Mouse (Mus musculus) hindbrain, embryonic 14.5 days (tissue): Measurements from ENCODE around the gene Smarca2. TPM values are rescaled to one million over a fixed set of nuclear protein-coding genes. Genes with fewer than 3 reads are reported as not detected.
"Not testable (repeated sequence)": the region's sequence is repeated elsewhere in the genome, so short reads cannot be mapped to it uniquely, and the experiment has no call there.

Experiments used
- ATAC-seq: fragments of 200-750 bp; cut with Nextera tagmentation; 2 replicates; pipeline ENCODE4 v1.8.0; 2017; ENCODE audit warnings: moderate number of reproducible peaks, mild to moderate bottlenecking, moderate TSS enrichment, moderate library complexity; ENCODE audit not compliant: low FRiP score
- DNase-seq: peaks from one replicate; pipeline ENCODE4 v3.0.0-alpha.2; 2015; ENCODE audit warnings: low spot score
- H3K27ac ChIP-seq: fragments of 300-500 bp; sonication (generic); 2 replicates; pipeline ENCODE4 v1.5.1; 2014; ENCODE audit warnings: mild to moderate bottlenecking, moderate library complexity
- H3K27me3 ChIP-seq: fragments of 300-500 bp; sonication (generic); 2 replicates; pipeline ENCODE4 v1.6.1; 2014; ENCODE audit warnings: mild to moderate bottlenecking, low read length, mixed read lengths; ENCODE audit not compliant: control insufficient read depth, insufficient read depth
- H3K36me3 ChIP-seq: fragments of 300-500 bp; sonication (generic); replicated peaks from 2 replicates; pipeline ENCODE4 v1.6.1; 2014; ENCODE audit not compliant: control insufficient read depth, insufficient read depth
- H3K4me1 ChIP-seq: fragments of 300-500 bp; sonication (generic); replicated peaks from 2 replicates; pipeline ENCODE4 v1.6.1; 2014; ENCODE audit warnings: antibody characterized with exemption, low read length, mixed read lengths; ENCODE audit not compliant: control insufficient read depth, insufficient read depth
- H3K4me2 ChIP-seq: fragments of 300-500 bp; sonication (generic); replicated peaks from 2 replicates; pipeline ENCODE4 v1.6.1; 2014; ENCODE audit warnings: mild to moderate bottlenecking, moderate library complexity
- H3K4me3 ChIP-seq: fragments of 300-500 bp; sonication (generic); replicated peaks from 2 replicates; pipeline ENCODE4 v1.5.1; 2014; ENCODE audit warnings: mild to moderate bottlenecking, low read length
- H3K9ac ChIP-seq: fragments of 300-500 bp; sonication (generic); 2 replicates; pipeline ENCODE4 v1.6.1; 2014
- H3K9me3 ChIP-seq: fragments of 300-500 bp; sonication (generic); 2 replicates; pipeline ENCODE4 v1.6.1; 2016; ENCODE audit warnings: low read length; ENCODE audit not compliant: control insufficient read depth
- WGBS: fragments of 180-500 bp; shearing (Covaris S2); extraction: QIAGEN DNeasy Blood & Tissue Kit; methylation state at CpG from one replicate; pipeline ENCODE4 v1.1.7; 2014; 5-methylcytosine and 5-hydroxymethylcytosine counted together
- polyA plus RNA-seq: library from polyadenylated mRNA; unstranded; fragments of >200 nt; fragmentation: Nextera tagmentation; extraction: Ambion mirVana; gene quantifications from 2 replicates; pipeline ENCODE4 v1.2.1, GENCODE M21; 2014

The Smarca2 gene
- polyA plus RNA-seq, 1 experiment from 2014 or later = 90.7 TPM

DNA sequence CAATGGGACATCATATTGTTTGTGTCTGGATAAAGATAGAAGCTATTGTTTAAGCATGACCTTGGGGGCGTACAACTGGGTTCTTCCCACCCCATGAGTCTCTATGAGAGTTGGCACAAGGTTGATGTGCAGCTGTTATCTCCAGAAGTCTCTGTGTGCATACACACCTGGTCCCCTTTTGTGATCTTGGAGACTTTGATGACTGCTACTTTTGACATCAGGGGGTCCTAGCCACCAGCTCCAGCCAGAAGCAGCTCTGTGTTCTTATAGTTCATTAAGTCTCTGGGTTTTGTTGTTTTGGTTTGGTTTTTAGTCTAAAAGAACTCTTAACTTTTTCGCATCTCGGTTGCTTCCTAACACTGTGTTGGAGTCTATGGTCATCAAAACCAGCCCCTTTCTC is 119.8 kb downstream of the Smarca2 start:
- peaks cover 9% of the 10 kb centered on the region; the same call in 1 of the 2 replicates for H3K36me3 ChIP-seq
- H3K9me3 ChIP-seq = no peaks in the 10 kb centered on the region
- 85% methylated on average over 3 of the region's 3 CpGs for WGBS
- no peaks in the 10 kb centered on the region for H3K4me1 ChIP-seq
- DNase-seq (no peak), ATAC-seq (no peak)
- H3K27me3 ChIP-seq = no peaks in the 10 kb centered on the region
- no peak overlapping the region for H3K9ac ChIP-seq
- no peak overlapping the region for H3K4me2 ChIP-seq
- no peak overlapping the region for H3K4me3 ChIP-seq
- no peak overlapping the region for H3K27ac ChIP-seq

- Histone ChIP-seq H3K4me3 (no peak overlapping the region), H3K27ac (no peak overlapping the region), H3K4me2 (no peak overlapping the region), H3K27me3 (no peaks in the 10 kb centered on the region), H3K36me3 (no peaks in the 10 kb centered on the region), H3K4me1 (no peaks in the 10 kb centered on the region), H3K9me3 (no peaks in the 10 kb centered on the region), H3K9ac (no peak overlapping the region)
- ATAC-seq (no peak), DNase-seq (no peak)
- 81% methylated on average over 9 of the region's 9 CpGs for WGBS
Measured at GRCm38 (mm10) chr19:26727796-26728195, 122.9 kb downstream of the Smarca2 start.

DNA sequence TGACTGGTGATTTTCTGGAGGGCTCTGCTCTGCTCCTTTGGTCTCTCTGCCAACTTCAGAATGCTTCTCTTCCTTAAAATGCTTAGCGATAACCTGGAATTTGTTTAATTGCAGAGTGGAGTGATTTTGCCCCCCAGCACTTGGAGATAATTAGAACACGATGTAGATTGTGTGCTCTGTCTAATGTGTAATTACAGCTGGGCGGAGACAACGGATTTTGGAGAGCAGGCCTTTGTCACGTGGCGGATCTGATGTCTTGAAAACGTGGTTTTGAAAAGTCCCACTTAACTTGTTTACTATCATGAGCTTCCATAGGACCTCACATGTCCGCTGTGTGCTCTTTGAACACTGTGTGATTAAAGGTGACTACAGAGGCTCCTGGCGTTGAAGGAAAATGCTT is 125.6 kb downstream of the Smarca2 start:
- ATAC-seq (no peak), DNase-seq (no peak)
- Histone ChIP-seq H3K27ac (no peak overlapping the region), H3K9me3 (no peaks in the 10 kb centered on the region), H3K4me1 (0 out of 2 replicates have a peak, but pooled peaks cover 8% of the 10 kb centered on the region), H3K4me2 (no peak overlapping the region), H3K27me3 (no peaks in the 10 kb centered on the region), H3K4me3 (no peak overlapping the region), H3K36me3 (no peaks in the 10 kb centered on the region), H3K9ac (no peak overlapping the region)
- 75% methylated on average over 9 of the region's 9 CpGs for WGBS

GRCm38 (mm10) chr19:26731121-26731520 is 126.3 kb downstream of the Smarca2 start:
- DNase-seq (no peak), ATAC-seq (no peak)
- no peak overlapping the region for H3K4me2 ChIP-seq
- no peaks in the 10 kb centered on the region for H3K27me3 ChIP-seq
- WGBS = 88% methylated on average over 4 of the region's 4 CpGs
- no peak overlapping the region for H3K27ac ChIP-seq
- no peaks in the 10 kb centered on the region for H3K36me3 ChIP-seq
- no peak overlapping the region for H3K4me3 ChIP-seq
- no peaks in the 10 kb centered on the region for H3K9me3 ChIP-seq
- 0 out of 2 replicates have a peak, but pooled peaks cover 8% of the 10 kb centered on the region for H3K4me1 ChIP-seq
- H3K9ac ChIP-seq = no peak overlapping the region

- DNase-seq = peak; percentile 64
- ATAC-seq = no peak
- no peaks in the 10 kb centered on the region for H3K36me3 ChIP-seq
- H3K9ac ChIP-seq = no peak overlapping the region
- no peak overlapping the region for H3K27ac ChIP-seq
- H3K4me1 ChIP-seq = 0 out of 2 replicates have a peak, but pooled peaks cover 8% of the 10 kb centered on the region
- WGBS = 5% methylated on average over 4 of the region's 4 CpGs
- H3K27me3 ChIP-seq = no peaks in the 10 kb centered on the region
- no peak overlapping the region for H3K4me2 ChIP-seq
- no peak overlapping the region for H3K4me3 ChIP-seq
- no peaks in the 10 kb centered on the region for H3K9me3 ChIP-seq
Measured at GRCm38 (mm10) chr19:26731809-26732208, 127.0 kb downstream of the Smarca2 start.

DNA sequence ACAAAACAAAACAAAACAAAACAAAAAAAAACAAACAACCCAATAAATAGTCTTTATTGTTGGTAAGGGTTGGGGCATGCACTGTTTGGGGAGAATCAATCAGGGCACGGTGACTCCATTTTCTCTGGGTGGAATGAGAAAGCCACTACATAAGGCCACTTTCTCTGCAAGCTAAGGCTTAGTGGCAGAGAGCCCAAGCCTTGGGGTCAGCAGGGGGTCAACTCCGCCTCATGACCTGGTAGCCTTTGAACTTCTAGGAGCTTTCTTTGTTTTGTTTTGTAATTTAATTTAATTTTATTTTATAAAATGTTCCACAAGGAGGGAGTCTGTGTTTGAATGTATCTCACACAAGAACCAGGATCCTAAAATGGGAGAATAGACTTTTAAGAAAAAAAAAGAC is 128.2 kb downstream of the Smarca2 start:
- 53% methylated on average over 2 of the region's 2 CpGs for WGBS
- ATAC-seq (no peak), DNase-seq (no peak)
- 0 out of 2 replicates have a peak, but pooled peaks cover 8% of the 10 kb centered on the region for H3K4me1 ChIP-seq
- H3K27me3 ChIP-seq = no peaks in the 10 kb centered on the region
- no peak overlapping the region for H3K4me2 ChIP-seq
- no peaks in the 10 kb centered on the region for H3K36me3 ChIP-seq
- no peak overlapping the region for H3K4me3 ChIP-seq
- H3K9me3 ChIP-seq = no peaks in the 10 kb centered on the region
- H3K27ac ChIP-seq = no peak overlapping the region
- no peak overlapping the region for H3K9ac ChIP-seq

DNA sequence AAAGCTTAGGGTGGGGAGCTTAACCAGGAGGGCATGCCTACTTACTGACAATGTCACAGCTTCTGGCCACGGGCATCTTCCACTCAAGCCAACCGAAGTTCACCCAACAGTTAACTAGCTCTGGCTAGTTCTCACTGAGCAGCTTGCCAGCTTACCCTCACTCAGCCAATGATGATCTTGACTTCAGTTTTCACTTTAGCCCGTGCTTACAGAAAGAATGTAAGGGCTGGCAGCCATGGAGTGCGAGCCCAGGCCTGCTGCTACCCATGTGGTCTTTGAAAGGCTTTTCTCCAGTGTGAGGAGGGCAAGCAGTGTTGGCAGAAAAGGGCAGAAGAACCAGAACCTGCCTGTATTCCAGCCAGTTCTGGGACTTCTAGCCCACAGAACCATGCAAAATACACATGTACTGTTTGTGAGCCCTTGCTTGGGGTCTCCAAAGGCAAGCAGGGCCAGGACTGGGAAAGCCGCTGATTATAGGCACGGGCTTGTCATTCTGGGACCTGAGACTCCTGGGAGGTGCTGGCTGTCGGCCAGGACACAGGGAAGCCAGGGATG is 128.8 kb downstream of the Smarca2 start:
- Histone ChIP-seq H3K27me3 (no peaks in the 10 kb centered on the region), H3K4me2 (no peak overlapping the region), H3K36me3 (no peaks in the 10 kb centered on the region), H3K4me1 (0 out of 2 replicates have a peak, but pooled peaks cover 8% of the 10 kb centered on the region), H3K4me3 (no peak overlapping the region), H3K9me3 (no peaks in the 10 kb centered on the region), H3K9ac (no peak overlapping the region), H3K27ac (no peak overlapping the region)
- ATAC-seq (no peak), DNase-seq (no peak)
- 53% methylated on average over 7 of the region's 7 CpGs for WGBS

GRCm38 (mm10) chr19:26734704-26735109 is 129.9 kb downstream of the Smarca2 start:
- Histone ChIP-seq H3K27ac (peak overlapping the region; percentile 20; the same call in 1 of the 2 replicates), H3K36me3 (no peaks in the 10 kb centered on the region), H3K9me3 (no peaks in the 10 kb centered on the region), H3K27me3 (no peaks in the 10 kb centered on the region), H3K4me1 (0 out of 2 replicates have a peak, but pooled peaks cover 8% of the 10 kb centered on the region), H3K4me2 (0 out of 2 replicates have a peak overlapping the region, but pooled peaks have one; percentile 2), H3K4me3 (no peak overlapping the region), H3K9ac (no peak overlapping the region)
- WGBS = 48% methylated on average over 10 of the region's 10 CpGs
- no peak for DNase-seq
- peak; percentile 51 for ATAC-seq

- not testable (repeated sequence) for H3K27me3 ChIP-seq, H3K27ac ChIP-seq, H3K36me3 ChIP-seq, H3K4me2 ChIP-seq, H3K9me3 ChIP-seq, H3K9ac ChIP-seq, DNase-seq, ATAC-seq, H3K4me3 ChIP-seq
- WGBS = 97% methylated on average over 4 of the region's 4 CpGs
- peaks cover 15% of the 10 kb centered on the region for H3K4me1 ChIP-seq
Measured at GRCm38 (mm10) chr19:26745021-26745420, 140.2 kb downstream of the Smarca2 start.

GRCm38 (mm10) chr19:26745567-26745966 is 140.7 kb downstream of the Smarca2 start:
- H3K9ac ChIP-seq = no peak overlapping the region
- H3K4me2 ChIP-seq = no peak overlapping the region
- no peak for DNase-seq
- no peaks in the 10 kb centered on the region for H3K27me3 ChIP-seq
- peaks cover 20% of the 10 kb centered on the region for H3K4me1 ChIP-seq
- no peaks in the 10 kb centered on the region for H3K9me3 ChIP-seq
- peak overlapping the region; percentile 98; the same call in 1 of the 2 replicates for H3K27ac ChIP-seq
- no peak overlapping the region for H3K4me3 ChIP-seq
- WGBS = 93% methylated on average over 7 of the region's 7 CpGs
- H3K36me3 ChIP-seq = no peaks in the 10 kb centered on the region
- ATAC-seq = no peak
